Mouse (Mus musculus) frontal cortex, postnatal 25 days (tissue): ENCODE results near the gene Sema4d.

Experiments
- DNase-seq, 2 experiments: peaks; one replicate each; pipeline ENCODE4 v3.0.0; 2022; ENCODE audit warnings: low spot score in 2 of 2

Gene Sema4d

GRCm38 (mm10) chr13:51727364-51727763 lies 66.2 kb downstream of the Sema4d start:
- DNase-seq: no peak

DNA sequence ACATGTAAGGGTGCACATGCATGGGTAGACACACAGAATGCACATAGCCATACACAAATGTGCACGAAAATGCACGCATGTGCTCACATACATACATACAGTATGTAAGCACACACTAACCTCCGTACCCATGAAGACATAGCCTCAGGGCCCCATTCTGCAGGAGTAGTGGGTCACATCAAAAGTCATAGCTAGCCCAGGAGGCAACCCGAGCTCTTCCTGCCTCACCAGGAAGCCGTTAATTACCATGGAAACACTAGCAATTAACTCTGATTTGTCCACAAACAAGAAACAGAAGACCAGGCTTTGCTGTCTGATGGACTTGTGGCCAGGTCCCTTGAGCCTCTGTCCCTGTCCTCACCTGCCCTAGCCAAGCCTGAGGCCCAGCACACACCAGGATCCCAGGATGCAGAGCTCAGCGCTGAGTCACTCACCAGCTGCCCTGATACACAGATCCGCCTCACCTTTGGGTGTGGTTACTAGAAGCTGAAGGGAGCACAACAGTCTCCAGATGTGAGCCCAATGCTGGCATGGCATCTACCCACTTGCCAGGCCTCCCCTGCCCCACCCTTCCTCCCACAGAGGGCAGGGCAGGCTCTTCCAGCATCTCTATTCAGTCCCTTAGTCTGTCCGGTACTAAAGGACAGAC lies 67.5 kb downstream of the Sema4d start:
- DNase-seq: no peak

DNA sequence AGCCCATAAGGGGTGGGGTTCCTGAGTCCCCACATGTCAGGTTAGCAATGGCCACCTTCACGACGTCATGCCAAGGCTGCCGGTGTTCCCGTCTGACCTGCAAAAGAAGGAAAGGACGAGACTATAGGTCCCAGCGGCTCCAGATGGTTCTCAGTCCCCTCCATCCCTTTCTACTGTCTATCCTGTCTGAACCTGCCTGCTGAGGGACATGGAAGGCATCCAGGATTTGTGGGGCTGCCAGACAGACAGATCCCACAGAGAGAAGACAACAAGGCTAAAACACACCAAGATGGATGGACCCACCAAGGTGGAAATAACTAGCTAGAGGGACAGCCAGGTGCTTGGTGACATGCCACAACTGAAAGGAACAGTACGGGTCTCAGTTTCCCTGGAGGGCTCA lies 68.1 kb downstream of the Sema4d start:
- DNase-seq: no peak

GRCm38 (mm10) chr13:51724566-51724965 lies 69.0 kb downstream of the Sema4d start:
- DNase-seq: no peak

DNA sequence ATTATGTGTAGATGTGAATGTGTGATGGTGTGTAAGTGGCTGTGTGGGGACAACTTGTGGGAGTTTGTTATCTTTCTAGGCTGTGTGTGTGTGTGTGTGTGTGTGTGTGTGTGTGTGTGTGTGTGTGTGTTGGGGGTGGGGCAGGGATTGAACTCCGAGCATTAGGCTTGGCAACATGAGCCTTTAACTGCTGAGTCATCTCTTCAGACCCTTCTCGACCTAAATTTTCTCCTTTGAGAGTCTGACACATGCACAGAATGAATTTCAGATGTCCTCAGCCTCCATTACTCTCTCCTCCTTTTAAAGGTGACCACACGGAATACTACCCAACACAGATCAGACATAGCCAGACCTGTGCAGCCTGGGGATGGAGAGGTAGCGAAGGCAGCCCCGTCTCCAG lies 70.4 kb downstream of the Sema4d start:
- DNase-seq: no peak

DNA sequence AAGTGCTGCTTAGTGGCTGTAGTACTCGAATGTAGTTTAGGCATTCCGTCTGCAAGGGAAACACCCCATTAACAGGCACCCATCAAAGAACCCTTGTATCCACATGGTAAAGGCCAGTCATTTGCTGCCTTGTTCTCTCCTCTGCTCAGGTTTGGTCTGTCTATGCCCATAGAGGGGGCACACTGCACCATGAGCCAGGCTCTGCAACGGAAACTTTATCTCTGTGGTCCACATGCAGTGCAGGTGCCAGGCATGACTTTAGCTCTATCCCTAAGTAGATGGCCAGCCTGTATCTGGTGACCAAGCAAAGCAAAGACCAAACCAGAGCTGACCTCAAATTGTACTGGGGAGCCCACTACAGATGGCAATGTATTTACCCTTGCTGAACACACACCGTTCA lies 73.0 kb downstream of the Sema4d start:
- no peak for DNase-seq

DNA sequence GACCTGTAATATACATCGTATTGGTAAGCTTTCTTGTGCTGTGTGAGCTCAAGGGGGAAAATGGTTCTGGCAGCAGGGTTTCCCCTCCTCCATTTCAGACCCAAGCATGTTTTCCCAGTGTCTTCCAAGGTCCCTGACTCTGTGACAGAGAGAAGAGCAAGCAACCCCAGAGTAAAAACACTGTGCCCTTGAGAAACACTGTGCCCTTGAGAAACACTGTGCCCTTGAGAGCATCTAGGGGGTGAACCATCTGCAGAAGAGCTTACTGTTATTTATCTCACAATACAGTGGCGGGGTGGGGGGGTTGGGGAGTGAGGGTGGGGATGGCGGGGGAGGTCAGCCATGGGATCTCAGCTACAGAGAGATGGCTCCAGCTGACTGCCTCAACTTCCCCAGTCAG lies 74.3 kb downstream of the Sema4d start:
- no peak for DNase-seq

DNA sequence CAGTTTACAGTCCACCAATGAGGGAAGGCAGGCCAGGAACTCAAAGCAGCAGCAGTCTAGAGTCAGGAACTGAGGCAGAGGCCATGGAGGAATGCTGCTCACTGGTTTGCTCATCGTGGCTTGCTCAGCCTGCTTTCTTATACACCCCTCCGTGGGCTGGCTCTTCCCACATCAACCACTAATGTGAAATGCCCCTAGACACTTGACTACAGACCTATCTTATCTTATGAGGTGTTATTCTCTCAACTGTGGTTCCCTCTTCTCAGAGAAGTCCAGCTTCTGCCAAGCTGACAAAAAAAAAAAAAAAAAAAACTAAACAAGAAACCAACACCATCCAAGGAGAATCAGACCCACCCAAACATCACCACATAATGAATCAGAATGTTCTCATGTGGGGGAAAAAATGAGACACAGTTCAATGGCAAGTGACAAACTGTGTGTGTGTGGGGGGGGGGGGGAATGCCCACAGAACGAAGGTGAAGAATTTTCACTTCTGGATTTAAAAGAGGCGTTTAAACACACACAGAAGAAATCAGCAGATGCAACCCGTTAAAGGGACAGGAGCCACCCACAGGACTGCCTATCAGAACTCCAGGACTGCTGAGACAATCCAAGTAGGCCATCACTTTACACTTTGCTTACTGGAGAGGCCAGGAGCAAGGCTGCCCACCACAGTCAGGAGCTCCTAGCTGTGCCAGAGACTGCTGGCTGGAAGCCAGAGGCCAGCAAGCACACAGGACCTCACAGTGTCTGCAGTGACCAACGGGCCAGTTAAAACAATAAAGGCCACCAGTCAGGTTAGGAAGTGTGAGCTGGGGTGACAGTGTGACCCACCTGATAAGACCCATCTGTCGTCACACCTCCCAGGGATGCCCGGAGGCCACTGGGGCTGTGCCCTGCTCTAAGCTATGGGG lies 76.9 kb downstream of the Sema4d start:
- no peak for DNase-seq

GRCm38 (mm10) chr13:51712022-51712421 lies 81.5 kb downstream of the Sema4d start:
- DNase-seq: no peak

GRCm38 (mm10) chr13:51710738-51711137 lies 82.8 kb downstream of the Sema4d start:
- DNase-seq: no peak

DNA sequence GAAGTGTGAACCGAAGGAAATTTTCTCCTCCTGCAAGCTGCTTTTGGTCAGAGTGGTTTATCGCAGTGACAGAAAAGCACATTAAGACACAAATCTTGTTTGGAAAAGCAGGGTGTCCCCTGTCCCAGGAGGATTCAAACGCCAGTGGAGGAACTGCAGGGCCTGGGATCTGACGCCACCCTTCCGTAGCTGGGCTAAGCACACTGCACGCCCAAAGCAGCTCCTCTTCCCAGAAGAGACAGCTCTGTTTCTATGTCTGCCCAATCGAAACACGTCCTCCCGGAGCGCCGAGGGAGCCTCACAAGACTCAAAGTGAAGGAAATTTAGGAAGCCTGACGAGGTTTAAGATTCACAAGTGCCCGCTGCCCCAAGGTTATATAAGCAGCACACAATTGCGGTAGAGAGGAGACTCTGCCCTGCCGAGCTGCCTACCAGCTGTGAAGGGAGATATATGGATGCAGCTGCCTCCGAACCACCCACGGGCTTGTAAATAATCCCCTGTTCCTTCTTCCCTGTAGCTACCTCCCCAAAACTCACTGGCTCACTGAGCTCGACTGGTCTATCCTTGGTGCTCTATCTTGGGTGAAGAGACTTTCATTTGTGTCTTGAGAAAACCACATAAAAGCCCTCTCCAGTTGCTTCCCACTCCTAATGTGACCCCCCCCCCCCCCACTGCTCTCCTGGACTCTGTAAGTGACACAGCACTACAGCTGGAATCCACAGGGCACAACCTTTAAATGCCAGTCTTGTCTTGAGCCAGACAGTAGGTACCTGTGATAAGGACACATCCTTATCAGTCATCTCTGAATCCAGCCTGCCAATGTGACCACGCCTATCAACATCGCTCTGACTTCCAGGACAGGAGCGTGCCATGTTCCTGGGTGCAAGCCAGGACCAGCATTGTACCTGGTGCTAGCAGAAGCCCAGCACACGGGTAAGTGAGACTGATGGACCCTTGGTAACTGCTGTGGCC lies 87.4 kb downstream of the Sema4d start:
- no peak for DNase-seq

DNA sequence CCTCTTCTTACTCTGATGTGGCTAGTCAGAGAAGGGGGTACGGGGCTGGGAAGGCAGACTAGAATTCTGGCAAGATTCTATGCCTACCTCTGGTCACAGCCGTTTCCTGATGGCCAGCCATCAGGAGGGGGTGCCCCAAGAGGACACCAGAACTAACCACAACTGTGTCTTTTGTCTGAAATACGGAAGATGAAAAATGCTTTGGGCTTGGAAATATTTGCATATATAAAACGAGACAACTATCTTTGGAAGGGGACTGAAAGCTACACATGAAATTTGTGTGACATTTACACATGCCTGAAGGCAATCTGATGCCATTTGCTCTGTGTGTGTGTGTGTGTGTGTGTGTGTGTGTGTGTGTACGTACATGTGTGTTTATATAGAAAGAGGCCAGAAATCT lies 89.7 kb downstream of the Sema4d start:
- no peak for DNase-seq

DNA sequence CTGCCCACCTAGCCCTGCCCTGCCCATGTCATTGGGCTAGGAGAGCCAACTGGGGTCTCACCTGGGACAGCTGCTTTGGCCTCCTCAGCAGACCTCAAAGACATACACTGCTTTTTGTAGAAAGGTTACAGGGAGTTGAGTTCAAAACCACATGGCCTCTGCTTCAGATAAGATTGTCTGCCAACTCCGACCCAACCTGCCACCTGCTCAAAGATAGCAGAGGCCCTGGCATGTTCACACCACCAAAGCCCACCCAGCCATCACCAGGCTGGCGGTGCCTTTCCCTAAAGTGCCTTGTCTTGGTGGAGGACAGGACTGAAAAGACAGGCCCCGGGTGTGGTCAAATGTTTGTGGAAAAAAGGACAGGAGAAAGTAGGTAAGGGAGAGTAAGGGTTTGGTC lies 95.2 kb downstream of the Sema4d start:
- no peak for DNase-seq

- DNase-seq: no peak
These were observed 95.7 kb downstream of the Sema4d start for GRCm38 (mm10) chr13:51697897-51698296.

GRCm38 (mm10) chr13:51697455-51697854 lies 96.1 kb downstream of the Sema4d start:
- DNase-seq: no peak

GRCm38 (mm10) chr13:51696481-51696880 lies 97.1 kb downstream of the Sema4d start:
- no peak for DNase-seq

DNA sequence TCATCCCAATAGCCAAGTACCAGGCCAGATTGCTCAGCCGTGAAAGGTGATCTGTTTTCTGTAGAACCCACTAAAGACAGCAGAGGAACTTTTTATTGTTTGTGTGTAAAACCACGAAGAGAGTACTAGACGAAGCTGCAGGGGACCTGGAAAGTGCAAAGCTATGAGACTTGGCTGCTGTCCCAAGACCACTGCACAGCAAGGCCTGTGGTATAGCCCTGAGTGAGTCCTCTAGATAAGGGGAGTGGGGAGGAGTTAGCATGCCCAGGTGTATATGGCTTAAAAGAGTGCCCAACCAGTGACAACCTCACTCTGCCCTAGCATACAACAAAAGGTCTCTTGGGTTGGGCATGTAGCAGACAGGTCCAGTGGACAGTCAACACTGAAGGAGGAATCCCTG lies 104.9 kb downstream of the Sema4d start:
- no peak for DNase-seq

DNA sequence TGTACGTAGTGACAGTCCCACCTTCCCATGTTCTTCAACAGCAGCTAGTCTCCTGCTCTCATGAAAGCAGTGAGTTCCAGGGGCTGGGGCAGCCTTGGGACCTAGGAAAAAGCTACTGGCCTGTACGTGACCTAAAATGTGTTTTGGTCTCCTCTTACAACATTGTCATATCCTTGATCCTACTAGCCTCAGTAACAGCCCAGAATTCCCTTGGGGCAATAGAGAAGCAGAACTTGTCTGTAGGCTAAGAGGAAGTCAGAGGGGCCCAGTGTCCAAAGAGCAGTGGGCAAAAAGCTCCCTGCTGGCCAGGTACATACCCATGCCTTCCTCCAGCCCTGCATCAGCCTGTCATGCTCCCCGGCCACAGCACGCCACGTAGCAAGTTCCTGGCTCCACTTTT lies 106.6 kb downstream of the Sema4d start:
- no peak for DNase-seq

GRCm38 (mm10) chr13:51685290-51685966 lies 108.1 kb downstream of the Sema4d start:
- no peak for DNase-seq

DNA sequence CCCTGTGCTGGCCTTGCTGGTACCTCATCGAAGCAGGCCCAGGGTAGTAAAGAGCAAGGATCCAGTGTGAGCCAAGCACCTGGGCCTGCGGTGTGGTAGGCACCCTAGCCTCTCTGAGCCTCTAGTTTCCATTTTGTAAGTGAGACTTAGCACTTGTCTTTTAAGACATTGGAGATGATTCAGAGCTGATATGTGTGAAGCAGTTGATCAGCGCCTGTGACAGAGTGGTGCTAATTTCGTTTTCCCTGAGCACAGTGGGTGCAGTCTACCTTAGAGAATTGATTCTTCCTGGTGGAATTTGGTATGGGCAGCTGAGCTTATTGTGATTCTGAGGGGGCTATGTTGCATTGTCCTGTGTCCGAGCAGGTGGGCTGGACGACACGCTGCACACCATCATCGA lies 111.9 kb downstream of the Sema4d start:
- DNase-seq: no peak

DNA sequence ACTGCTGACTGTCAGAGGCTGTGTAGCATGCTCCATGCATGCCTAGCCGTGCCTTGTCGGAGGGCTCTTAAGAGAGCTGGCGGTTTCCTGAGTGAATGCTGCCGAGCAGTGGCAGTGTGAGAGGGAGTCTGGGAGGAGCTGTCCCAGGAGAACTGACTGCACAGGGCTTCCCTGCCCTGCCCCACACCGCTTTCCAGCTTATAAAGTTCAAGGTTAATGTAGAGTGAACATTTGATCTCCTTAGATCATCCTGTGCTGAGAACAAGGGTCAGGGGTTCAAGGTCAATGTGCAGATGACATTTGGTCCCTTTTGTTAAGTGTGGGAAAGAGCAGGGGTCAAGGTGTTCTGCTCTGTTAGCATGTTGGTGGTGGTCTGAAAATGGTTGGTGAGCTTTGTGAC lies 112.5 kb downstream of the Sema4d start:
- no peak for DNase-seq

GRCm38 (mm10) chr13:51679332-51679731 lies 114.2 kb downstream of the Sema4d start:
- DNase-seq: no peak
